Mouse (Mus musculus) adrenal gland, postnatal 25 days (tissue): ENCODE measurements around the gene Rnf227. TPM values are rescaled to one million over a fixed set of nuclear protein-coding genes. Genes with fewer than 3 reads are reported as not detected.

ENCODE experiments used
- DNase-seq: peaks from one replicate; pipeline ENCODE4 v3.0.0; 2021; ENCODE audit warnings: mixed read lengths
- total RNA-seq: library from RNA; stranded (reverse); gene quantifications from 2 replicates; pipeline ENCODE4 v1.2.3, GENCODE M21; 2021

Gene Rnf227
- total RNA-seq, 1 experiment from 2014 or later: 6.8 TPM

DNA sequence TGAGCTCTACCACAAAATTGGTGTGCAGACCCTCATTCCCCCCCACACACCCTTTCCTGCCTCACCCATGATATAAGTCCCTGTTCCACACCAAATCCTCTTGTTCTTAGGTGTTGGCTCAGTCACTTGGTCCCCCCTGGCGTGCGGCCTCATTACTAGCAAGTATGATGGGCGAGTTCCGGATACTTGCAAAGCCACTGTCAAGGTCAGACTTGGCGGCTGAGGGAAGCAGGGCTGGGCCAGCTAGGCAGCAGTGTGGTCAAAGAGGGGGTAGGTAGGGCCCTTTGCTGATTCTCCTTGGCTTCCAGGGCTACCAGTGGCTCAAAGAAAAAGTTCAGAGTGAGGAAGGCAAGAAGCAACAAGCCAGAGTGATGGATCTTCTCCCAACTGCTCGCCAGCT, 9.1 kb upstream of the Rnf227 start:
- DNase-seq: peak; percentile 23

DNA sequence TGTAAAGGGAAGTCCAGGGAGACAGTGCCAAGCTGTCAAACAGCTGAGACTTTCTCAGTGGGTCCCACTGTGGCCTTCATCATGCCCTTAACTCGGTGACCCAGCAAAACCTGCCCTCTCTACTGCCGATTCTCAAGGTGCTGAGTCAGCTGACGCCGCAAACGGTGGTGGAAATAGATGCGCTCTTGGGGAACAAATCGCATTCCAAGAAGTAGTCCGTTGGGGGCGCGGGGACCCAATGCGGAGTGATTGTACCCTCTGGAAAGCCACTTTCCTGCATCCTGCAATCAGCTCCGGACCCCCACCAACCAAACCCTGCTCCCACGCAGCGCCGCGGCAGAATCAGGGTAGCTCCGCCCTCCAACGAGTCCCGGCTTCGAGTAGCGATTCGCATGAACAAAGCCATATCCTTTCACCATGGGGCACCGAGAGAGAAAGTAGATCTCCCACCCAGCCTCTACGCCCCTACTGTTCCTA, 8.3 kb upstream of the Rnf227 start:
- DNase-seq: peak; percentile 76

DNA sequence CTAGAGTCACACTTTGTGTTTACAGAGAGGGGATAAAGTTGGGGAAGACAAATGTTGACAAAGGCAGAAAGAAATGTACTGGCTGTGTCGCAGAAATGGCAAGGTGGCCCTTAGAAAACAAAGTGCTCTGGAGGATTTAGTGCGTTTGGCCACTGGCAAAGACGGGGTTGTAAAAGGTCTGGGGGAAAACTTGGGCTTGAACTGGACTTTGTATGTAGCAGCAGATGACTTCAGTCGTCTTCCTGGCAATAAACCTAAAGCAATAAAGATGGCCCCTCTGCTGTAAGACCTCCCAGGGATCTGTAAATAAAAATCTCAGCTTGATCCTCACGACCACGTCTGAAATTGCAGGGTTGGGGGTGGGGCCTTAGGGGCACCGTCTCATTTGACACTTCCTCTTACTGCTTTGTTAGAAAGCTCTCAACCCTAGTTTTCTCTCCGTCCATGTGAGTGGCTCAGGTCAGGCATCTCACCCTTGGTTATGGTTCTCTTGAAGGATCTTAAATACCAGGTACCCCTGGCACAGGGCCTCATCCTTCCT, 7.5 kb upstream of the Rnf227 start:
- no peak for DNase-seq

DNA sequence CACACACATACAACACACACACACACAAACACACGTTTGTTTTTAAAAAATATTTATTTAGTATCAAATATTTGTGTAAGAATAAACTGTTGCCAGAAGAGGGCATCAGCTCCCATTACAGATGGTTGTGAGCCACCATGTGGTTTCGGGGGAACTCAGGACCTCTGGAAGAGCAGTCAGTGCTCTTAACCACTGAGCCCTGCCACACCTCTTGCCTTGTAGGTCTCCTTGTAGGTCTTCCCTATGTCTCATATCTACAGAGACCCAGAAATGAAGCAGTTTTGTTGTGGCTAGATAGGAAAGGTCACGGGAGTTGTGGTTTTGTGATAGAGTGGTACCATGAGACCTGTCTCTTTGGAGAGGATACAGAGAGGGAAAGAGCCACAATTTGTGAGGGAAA, 6.3 kb upstream of the Rnf227 start:
- DNase-seq: no peak

DNA sequence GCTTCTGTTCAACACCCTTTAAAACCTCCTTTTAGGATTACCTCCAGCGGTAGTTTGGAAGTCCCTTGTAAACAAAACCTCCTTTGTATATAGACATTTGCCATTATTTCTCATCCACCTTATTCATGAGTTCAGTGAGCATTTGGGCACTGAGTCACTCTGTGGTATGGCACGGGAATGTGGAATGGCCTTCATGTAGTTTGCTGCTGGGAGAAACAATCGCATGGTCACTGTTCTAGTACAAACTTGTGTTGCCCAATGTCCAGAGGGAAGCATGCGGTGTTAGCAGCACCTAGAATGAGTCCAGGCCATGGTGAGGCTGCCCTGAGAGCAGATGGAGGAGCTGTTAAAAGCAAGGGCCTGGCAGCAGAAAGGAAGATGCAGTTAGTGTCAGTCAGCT, 5.5 kb upstream of the Rnf227 start:
- no peak for DNase-seq

DNA sequence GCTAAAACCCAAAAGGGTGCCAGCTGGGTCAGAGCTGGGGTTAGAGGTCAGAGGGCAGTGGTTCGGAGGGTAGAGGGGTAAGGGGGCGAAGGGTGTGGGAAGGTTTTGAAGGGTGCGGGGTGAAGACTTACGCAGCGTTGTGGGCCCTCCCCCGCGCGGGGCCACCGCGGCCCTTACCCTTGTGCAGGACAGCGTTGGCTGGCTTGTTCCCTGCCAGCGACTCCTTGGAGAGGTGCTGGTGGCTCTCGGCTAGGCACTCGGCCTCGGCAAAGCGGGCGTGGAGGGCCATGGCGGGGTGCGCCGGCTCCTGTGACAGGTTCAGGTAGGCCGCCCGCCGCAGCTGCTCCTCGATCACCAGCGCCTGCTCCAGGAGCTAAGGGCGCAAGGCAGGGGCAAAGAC, 6.2 kb downstream of the Rnf227 start:
- DNase-seq: no peak

DNA sequence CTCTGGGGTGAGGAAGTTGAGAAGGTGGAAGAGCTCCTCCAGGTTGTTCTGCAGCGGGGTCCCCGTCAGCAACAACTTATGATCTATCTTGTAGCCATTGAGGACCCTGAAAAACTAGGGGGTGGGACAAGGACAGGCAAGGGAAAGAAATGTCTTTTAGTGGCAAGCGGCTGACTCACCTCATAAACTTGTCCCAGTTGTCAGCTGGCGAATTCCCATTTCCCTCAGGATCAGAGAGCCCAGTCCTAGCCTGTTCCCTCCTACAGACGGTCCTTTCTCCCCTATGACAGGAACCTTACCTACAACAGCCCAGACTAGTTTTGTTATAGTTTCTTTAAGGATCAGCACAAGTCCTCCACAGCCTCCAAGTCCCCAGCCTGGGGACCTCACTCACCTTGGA, 16.3 kb downstream of the Rnf227 start:
- DNase-seq: no peak

DNA sequence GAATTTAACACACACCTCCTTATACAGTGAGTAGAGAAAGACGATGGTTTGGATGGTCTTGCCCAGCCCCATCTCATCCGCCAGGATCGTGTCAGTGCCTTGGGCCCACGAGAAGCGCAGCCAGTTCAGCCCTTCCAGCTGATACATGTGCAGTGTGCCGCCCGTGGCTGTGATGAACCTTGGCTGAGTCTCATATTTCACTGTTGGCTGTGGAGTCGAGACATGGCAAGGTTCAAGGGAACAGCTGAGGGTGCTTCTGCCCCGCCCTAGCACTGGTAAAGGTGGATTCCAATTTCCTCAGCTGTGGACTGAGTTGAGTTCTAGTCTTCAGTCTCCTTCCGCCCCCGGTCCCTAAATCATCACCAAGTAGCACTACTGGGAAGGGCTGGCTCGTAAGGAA, 17.4 kb downstream of the Rnf227 start:
- DNase-seq: no peak

DNA sequence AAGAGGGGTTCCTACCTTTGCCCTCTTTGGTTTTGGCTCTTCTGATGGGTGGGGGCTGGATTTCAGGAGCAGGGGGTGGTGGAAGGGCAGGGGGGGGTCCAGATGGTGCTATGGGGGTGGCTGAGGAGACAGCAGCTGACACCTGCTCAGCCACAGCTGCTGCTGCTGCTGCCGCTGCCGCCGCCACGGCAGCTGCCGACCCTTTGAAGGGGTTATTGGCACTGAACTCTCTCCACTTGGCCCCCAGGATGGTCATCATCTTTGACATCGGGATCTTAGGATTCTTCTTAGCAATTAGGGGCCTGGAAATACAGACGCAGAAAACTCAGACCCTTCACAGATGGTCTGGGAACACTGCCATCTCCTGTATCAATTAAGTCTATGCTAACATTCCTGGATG, 21.8 kb downstream of the Rnf227 start:
- DNase-seq: no peak

DNA sequence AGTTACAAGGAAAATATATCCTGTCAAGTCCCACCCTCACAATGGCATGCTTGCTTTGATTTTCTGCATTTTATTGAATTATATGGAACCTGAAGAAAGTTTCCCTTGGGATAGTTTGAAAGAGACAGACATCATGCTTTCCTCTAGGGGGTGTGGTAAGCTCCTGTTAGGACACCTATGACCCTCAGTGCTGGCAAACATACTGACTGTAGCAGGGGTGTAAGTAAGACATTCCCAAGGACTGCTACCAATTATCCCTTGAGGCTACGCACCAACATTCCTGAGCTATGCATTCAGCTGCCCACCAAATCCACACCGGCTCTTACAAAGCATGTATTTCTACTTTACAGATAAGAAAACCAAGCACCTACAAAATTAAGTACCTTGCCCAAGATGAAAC, 22.2 kb downstream of the Rnf227 start:
- no peak for DNase-seq

DNA sequence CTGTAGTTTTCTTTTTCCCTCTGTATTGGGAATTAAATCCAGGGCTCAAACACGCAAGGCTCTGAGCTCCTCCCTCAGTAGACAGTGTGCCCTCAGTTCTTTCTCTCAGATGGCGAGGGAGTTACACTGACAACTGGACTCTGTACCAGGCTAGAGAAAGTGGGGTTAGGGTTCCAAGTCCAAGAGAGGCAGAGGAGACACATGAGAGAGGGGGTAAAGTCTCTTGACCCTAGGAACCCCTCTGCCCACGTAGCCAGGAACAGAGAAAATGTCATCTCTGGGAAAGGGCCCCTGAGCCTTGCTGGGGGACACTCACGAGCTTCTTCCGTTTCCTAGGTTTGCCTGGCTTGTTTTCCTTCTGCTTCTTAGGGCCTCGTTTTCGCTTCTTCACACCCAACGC, 24.1 kb downstream of the Rnf227 start:
- no peak for DNase-seq

DNA sequence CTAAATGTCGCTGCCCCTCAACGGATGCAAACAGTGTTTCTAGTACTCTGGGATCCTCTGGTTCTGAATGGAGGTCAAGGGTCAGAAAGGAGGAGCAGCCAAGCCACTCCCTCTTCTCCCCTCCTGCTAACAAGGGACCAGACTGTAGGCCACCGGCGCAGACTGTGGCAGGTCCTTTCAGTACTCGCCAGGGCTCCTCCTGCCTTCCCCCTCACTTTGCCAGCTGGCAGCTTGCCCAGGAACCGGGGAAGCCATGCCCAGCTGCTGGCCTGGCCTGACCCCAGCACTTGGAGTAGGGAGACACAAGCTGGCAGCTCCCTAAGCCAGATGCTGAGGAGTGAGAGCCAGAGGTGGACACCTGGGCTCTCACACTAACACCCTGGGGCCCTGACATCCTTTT, 24.6 kb downstream of the Rnf227 start:
- DNase-seq: peak; percentile 99

DNA sequence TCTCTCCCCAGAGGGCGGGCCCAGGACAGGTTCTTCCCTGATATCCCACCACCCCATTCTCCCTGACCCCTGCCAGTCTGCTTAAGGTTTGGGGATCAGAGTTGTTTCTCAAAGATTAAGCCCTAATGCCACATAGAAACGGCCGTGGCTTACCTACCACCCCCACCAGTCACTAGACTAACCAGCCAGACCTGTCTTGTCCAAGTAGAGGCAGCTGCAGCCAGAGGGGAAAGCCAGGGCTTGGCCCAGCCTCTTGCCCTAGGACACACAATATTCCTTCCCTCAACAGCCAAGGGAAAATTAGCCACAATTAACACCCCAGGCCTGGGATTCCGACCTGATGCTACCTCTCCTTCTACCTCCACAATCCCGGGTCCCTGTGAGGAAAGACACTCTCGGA, 25.5 kb downstream of the Rnf227 start:
- DNase-seq: no peak

DNA sequence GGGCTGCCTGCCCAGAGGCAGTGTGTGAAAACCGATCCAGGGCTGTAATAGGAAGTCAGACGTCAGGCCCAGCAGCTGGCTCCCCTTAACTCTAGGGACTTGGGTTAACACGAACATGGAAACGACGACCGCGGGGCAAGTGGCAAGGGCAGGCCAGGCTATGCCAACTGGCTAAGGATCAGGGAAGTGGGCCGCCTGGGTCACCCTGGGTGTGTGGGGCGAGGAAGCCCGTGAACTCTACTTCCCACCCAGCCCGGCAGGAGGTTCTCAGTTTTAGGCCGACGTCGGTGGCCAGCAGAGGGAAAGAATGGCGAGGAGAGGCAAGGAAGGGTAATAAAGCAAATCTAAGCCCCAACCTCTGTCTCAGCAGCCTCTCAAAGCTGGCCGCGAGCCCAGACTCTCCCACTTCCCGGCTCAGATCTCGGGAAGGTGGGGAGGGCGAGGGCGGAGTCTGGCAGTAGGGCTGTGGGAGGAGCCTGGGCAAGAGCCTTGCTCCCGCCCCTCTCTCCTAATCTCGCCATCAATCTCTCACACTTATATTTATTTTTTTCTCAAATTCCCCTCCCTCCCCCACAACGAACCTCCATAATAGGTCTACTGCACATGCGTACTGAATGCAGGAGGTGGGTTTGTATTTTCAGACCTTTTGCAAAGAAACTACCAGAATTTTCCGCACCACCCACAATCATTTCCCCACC, 26.0 kb downstream of the Rnf227 start:
- DNase-seq: peak; percentile 97

DNA sequence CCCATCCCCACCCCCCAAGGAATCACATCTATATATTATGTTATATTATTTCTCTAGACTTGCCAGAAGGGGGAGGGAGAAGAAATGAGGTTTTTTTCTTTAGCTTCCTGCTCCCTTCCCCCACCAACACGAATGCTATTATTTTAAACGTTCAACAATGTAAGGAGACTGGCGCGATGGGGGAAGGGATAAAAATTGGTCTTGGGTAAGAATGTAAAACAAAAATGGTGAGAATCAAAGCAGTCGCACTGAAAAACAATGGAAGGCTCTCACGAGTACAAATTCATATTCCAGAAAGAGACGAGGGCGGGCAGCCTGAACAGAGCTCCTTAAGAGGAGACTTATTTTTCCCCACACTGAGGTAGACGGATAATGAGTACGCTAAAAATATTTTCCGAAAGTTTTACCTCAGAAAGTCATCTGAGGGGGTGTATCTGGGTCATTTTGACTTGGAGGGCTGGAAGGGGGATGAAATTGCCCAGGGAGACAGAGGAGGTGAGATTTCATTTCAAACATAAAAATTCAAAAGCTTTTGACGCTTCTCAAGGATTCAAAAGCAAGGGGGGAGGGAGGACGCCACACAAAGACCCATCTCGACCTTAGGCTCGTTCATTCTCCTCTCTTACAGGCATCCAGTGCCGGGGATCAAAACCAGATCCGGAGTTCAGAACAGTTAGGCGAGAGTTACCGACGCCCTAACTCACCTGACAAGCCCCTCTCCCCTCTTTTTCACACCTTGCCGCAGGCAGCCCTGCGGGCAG, 26.8 kb downstream of the Rnf227 start:
- no peak for DNase-seq

DNA sequence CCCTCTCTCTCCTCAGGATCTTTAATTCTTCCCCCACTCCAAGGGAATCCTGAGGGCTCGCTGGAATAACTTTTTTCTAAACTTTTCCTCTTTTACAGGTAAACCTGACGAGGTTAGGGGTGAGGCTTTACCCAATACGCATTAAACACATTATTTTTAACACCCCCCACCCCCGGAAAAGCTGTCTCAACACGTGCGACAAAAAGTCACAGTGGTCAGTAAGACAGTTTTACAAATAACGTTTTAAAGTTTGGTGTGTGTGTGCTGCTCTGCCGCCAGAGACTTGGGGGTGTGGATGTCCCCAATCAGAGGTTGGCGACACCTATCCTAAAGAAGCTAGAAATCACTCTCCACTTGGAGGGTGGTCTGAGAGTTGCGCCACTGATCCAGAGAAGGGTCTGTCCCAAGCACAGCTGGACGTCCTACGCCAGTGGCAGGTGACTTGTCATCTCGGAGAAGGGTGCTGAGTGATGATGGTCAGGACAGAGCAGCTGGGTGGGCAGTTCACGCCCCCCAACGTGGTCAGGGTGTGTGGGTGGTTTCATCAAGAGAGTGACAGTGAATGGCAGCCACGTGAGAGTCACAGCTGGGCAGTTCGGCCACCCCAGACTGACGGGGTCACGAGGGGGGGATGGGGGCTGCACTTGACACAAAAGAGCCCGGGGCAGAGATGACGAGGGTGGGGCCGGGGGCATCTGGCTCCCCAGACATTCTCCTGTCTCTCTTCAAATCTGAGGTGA, 27.5 kb downstream of the Rnf227 start:
- no peak for DNase-seq

DNA sequence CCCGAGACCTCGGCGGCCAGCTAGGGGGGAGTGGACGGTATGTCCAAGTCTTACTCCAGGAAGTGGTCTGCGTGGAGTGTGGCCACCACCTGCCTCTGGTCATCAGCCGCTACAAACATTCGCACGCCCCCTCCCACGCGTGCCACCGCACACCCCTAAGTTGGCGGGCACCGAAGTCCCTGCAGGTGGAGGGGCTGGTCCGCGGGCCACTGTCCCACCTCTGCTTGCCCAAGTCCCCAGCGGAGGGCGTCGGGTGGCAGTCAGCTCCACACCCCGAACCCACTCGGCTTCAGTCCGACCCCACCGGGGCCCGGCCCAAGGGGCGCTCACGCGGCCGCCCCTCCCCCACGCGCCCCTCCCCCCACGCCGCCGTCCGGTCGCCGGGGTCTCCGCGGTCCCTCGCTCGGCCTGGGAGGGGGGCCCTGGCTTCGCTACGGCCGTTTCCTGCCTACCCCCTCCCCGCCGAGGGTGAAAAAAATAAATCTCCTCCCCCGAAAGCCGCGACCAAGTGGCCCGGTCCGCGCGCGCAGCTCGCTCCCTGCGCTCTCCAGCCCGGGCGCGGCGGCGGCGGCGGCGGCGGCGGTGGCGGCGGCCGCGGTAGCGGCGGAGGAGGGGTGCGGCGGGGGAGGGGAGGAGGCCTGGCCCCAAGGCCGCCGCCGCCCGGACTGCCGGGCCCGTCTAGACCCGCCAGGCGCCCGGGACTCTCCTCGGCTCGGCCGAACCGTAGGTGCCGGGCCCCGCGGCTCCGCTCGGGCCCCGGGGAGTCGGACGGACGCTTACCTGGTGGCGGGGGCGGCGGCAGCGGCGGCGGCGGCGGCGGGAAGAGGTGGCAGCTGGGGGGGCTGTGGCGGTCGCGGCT, 28.3 kb downstream of the Rnf227 start:
- DNase-seq: peak; percentile 59

DNA sequence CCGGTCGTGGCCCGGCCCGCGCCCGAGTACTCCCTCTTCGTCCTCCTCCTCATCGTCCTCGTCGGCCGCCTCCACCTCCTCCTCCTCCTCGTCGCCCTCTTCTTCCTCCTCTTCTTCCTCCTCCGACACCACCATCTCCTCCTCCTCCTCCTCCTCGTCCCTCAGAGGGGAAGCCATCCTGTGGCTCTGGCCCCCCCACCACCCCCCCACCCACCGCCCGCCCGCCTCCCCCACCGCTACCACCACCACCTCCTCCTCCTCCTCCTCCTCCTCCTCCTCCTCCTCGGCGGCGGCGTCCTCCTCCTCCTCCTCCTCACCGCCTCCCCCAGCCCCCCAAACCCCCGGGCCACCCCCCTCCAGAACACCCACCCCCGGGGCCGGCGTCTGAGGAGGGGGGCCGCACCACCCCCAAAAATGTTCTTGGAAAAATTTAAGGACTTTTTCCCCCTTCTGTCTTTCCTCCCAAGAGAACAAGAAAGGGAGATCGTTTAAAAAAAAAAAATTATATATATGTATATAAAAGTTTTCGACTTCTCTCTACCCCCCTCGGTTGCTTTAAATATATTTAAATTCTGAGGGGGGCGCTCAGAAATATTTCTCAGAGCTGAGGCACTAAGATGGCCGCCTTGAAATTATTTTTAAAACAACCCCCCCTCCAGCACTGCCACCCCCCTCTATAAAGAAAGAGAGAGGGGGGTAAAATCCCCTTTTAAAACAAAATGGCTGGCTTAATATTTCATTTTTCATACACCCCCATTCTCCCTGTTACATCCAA, 29.1 kb downstream of the Rnf227 start, which contains the start of gene Chd3:
TSS of gene Chd3 (minus strand) at position 192 of the 775 bp plus-strand sequence.
- DNase-seq: no peak

DNA sequence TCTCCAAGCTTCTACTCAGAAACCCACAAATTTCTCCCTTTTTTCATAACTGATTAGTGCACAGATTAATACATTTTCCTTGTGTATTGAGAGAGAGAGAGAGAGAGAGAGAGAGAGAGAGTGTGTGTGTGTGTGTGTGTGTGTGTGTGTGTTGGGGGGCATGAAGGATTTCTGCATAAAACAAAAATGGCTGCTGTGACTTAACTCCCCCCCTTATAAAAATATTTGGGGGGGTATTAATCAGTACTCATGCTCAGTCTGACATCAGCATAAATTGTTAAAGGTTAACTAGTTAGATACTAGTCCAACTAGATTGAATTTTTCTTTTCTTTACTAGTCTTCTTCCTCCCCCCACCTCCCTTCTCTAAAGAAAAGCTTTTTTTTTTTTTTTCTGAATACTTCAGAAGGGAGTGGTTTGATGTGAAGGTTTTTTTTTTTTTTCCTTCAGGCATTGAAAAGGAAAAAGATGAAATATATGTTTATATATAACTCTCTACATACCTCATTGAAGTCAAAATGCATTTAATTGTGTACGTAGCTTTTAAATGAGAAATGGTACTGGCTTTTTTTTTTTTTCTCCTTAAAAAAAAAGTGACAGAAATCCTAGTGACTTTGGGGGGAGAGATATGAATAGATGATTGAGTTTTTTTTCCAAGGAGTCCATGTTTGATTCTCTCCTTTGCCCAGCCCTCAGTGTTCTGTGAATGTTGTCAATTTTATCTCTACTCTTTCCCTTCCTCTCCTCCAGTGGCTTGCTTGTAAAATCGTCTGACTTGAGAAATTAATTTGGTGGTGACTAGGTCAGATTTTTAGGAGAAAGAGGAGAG, 29.9 kb downstream of the Rnf227 start:
- no peak for DNase-seq

DNA sequence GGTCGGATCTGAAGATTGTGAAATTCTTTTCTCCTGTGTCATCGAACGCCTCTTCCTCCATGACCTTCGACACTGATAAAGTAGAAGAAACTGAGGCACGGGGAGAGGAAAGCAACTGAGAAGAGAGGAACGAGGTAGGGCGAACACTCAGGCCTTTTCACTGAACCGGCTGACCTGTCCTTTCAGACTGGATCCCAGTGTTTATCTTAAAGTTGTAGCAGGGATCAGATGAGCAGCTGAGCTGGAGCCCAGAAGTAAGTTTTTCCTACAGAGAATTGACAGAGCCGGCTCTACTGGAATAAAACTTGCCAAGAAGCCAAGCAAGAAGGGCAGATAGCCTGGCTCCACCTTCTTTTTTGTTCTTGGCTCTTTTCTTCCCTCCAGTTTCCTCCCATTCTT, 30.6 kb downstream of the Rnf227 start:
- DNase-seq: no peak
